Mouse (Mus musculus): ENCODE results near the gene Msi1.

The Msi1 gene

DNA sequence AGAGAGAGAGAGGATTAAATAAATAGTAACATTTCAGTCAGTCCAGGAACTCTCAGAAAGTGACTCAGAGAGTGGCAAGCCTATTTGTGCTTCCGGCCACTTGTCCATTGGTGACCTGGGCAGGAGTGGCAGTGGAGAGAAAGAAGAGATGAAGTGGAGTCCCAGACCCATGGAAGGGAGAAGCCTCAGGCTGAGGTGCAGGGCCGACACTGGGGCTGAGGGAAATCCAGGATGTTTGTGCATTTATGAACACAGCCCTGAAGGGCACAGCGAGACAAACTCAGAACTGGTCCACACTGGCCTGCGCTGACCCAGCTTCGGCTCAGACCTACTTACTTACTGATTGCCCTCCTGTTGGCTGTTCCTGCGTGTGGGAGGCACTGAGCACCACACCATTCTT is 40.4 kb downstream of the Msi1 start:
- no peak for DNase-seq (ENCODE audit: low spot score)

DNA sequence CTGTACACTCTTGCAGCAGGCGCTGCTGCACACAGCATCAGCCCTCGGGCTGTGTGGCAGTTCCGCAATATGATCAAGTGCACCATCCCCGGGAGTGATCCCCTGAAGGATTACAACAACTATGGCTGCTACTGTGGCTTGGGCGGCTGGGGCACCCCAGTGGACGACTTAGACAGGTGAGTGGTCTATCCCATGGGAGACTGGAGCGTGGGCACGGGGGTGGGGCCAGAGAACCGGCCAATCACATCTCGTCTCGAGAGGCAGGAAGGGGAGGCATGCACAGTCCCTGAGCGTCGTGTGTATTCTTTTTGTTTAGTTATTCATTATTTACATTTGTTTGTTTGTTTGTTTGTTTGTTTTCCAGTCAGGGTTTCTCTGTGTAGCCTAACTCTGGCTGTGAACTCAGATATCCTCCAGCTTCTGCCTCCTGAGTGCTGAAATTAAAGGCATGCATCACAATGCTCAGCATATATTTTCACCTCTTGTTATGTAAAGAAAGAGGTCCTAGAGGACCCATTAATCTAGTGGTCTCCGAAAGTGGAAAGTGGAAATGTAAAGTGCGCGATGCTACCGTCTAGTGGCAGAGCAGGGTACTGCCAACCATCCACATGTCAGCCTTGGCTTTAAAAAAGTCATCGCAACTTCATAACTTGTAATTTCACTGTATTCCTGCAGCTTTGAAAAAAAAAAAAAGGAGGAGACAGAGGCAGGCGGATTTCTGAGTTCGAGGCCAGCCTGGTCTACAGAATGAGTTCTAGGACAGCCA is 41.5 kb downstream of the Msi1 start:
- DNase-seq (ENCODE audit: low spot score): no peak

DNA sequence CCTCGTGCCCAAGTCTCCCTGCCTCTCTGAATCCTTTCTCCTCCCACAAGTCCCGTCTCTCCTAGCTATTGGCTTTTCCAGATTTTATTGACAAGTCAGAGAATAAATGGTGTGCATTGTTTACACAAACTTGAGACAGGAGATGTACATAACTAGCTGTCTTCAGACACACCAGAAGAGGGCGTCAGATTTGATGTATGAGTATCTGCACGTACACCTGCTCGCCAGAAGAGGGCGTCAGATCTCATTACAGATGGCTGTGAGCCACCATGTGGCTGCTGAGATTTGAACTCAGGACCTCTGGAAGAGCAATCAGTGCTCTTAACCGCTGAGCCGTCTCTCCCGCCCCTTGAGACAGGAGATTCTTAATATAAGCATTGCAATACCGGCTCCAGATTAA is 43.8 kb downstream of the Msi1 start:
- DNase-seq (ENCODE audit: low spot score): no peak

DNA sequence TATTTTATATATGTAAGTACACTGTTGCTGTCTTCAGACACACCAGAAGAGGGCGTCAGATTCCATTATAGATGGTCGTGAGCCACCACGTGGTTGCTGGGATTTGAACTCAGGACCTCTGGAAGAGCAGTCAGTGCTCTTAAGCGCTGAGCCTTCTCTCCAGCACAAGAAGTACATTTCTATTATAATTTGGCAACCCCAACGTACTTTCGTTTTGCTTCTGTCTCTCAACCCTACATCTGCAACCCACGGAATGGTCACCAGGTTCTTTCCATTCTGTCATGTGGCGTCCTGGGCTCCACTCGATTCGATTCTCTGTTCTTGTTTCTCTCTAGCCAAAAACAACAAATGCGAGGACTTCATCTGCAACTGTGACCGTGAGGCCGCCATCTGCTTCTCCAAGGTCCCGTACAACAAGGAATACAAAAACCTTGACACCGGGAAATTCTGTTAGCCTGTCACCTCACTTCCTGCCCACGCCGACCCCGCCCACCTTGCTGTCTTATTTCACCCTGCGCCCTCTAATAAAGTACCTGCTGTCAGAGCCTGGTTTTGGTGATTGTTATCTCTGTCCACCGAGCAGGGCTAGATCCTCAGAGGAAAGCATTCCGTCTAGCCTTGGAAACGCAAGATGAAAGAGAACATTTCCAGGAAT is 44.9 kb downstream of the Msi1 start:
- no peak for DNase-seq (ENCODE audit: low spot score)

DNA sequence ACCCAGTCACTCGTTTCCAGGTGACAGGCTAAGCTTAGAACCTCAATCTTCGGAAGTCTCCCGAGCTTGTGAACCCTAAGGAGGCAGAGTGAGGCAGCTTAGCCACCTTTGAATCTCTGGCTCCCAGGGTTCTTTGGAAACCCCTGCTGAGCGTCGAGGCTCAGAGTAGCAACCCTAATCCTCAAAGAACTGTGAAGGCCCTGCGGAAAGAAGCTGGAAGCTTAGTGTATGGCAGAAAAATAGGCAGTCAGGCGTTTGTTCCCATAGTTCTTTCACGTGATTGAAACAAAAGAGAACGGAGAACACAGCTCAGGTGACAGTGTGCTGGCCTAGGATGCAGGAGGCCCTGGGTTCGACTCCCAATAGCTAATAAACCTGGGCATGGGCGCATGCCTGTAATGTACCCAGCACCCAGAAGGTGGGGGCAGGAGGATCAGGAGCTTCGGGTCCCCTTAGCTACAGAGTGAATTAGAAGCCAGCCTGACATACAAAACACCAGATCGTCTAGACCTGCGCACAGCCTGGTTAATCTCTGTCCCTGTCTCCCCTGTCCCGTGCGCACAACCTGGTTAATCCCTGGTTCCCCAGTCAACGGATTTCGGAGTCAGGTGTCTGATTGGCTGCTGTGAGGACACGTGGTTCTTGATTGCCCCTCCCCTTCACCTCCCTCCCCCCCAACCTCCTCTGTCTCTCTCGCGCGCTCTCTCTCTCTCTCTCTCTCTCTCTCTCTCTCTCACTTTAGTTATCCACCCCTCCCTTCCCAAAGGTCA is 46.1 kb downstream of the Msi1 start:
- peak; percentile 76 for DNase-seq (ENCODE audit: low spot score)

DNA sequence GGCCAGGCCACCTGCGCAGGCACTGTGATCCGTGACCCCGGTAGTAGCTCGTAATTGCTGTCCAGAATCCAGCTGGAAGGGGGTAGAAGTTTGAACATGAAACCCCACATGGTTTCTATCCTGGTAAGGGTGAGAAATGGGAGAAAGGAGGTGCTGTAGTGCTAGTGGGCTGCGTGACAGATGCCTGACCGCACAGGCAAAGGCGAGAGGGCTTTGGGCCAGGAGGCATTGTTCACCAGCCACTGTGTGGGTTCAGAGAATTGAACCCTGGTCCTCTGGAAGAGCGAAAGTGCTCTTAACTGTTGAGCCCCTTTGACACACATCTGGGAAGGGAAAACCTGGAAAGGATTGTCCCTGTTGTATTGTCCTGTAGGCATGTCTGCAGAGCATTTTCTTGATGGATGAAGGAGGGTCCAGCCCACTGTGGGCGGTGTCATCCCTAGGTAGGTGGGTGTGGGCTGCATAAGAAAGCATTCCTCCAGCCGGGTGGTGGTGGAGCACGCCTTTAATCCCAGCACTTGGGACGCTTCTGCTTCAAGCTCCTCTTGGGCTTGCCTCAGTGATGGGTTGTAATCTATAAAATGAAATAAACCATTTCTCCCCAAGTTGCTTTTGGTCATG is 46.8 kb downstream of the Msi1 start:
- no peak for DNase-seq (ENCODE audit: low spot score)

DNA sequence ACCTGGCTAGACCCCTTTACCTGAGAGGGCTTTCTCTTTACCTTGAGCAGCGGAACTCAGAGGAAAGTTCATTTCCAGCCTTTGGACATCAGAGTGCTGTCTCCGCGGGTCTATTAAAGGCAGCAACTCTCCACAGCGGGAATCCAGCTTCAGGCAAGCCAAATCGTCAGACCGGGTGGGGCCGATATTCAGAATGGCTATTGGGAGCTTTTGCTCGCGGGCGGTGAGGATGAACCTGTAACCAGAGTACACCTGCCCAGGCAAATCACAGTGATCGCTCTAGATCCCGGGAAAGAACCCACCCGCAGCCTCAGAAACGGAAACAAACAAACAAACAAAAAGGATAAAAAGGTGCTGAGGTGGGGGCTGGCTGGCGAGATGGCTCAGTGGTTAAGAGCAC is 50.2 kb downstream of the Msi1 start:
- DNase-seq (ENCODE audit: low spot score): no peak

DNA sequence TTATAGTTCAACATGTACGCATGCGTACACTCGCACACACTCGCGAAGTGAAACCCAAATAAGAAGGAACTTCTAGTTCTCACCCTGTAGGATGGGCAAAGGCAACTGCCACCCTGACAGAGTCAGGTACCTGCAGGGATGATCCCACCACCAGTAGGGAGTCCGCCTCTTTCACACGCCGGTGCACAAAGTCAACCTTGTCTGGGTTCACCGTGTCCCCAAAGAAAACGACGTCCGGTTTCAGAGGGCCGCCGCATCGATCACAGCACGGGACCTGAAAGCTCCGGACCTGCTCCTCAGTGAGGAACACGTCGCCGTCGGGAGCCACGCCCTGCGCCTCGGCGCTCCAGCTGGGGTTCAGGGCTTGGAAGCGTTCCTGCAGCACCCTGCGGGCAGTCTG is 50.7 kb downstream of the Msi1 start:
- DNase-seq (ENCODE audit: low spot score): no peak

DNA sequence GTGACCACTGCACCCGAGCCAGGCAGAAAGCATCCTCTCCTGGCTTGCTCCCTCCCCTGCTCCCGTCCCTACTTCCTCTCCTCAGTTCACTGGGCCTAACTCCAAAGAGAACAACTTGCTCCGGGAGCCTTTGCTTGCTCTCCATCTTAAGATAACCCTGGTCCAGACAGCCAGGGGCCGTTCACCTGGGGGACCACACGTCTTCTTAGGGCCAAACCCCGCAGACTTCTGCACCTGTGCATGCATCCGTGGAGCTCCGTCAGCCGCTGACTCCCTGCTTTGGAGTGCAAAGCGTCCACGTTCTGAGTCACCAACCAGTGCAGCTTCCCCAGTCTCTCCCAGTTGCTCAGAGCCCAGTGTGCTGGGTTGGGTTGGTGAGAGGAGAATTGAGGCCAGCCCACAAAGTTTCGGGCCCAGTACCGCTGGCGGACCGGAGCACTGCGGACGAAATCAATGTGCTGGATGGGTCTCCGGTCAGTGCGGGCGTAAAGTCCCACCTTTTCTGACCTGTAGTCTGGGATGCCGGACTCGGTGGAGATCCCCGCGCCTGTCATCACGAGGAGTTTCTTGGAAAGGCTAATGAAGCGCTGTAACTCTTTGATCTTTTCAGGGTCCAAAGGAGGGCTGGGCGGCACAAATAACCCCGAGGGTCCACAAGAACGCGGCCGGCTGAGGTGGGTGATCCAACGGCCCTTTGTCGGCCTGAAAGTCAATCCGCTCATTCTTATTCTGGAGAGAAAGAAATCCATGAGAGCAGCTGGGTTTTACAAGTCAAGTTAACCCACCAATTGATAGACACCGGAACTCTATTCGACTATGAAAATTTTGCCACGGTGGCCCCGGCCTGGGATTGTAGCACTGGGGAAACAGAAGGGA is 53.2 kb downstream of the Msi1 start:
- DNase-seq (ENCODE audit: low spot score): no peak

DNA sequence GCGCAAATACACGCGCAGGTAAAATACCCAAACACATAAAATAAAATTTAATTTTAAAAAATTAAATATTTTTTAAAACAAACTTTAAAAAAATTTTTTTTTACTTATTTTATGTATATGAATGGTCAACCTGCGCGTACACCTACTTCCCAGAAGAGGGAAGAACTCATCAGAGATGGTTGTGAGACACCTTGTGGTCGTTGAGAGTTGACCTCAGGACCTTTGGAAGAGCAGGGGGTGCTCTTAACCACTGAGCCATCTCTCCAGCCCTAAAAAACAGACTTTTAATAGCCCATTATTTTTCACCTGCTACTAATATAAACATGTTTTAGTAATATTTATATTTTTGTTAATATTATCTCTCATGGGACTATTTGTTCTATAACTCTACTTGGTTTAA is 54.0 kb downstream of the Msi1 start:
- DNase-seq (ENCODE audit: low spot score): no peak

DNA sequence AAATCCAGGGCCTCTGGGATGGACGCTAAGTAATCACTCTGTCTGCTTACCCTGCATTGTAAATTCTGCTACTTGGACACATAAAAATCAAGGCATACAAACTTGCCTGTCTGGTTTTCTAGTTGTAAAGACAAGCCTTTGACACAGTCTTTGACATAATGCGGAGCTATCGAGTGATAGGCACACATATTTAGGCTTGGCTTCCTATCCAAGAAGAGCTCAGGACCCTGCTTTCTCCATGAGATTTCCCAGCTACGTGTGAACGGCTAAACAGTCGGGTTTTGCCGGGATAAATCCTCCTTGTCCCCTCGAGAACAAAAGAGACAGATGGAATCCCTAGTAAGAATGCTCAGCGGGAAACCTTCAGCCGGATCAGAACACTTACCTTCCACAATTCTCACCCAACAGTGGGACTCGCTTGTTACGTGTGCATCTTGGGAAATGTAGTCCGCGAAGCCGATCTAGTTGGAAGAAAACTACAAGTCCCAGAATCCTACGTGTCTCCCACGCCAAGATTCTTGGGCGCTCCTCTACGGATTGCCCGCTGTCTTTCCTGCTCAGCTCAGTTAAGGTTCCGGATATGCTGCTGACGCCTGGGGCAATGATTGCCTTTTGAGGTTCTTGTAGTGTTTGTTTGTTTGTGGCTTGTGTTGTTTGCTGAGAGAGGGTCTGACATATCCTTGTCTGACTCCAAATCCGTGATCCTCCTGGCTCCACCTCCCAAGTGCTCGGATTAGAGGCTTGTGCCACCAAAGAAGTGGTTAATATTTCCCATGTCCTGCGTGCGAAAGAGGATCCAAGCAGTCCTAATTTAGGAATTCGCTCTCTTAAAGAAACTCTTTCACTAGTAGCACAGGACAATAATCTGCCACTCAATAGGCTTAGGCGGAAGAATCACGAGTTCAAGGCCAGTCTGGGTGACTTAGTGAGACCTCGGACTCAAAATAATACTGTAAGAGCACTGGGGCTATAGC is 54.8 kb downstream of the Msi1 start, which contains the start of gene Sirt4:
Gene Sirt4 (minus strand): TSS at position 779 of the 974 bp plus-strand sequence.
- DNase-seq (ENCODE audit: low spot score): peak; percentile 91

DNA sequence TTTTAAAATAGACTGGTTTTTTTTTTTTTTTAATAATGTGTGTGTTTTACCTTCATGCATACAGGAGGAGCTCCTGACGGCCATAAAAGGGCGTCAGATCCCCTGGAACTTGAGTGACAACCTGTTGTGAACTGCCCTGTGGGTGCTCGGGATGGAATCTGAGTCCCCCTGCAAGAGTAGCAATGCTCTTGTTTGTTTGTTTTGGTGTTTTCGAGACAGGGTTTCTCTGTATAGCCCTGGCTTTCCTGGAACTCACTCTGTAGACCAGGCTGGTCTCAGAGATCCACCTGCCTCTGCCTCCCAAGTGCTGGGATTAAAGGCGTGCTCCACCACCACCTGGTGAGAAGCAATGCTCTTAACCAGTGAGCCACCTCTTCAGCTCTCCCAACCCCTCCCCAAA is 55.6 kb downstream of the Msi1 start:
- no peak for DNase-seq (ENCODE audit: low spot score)

DNA sequence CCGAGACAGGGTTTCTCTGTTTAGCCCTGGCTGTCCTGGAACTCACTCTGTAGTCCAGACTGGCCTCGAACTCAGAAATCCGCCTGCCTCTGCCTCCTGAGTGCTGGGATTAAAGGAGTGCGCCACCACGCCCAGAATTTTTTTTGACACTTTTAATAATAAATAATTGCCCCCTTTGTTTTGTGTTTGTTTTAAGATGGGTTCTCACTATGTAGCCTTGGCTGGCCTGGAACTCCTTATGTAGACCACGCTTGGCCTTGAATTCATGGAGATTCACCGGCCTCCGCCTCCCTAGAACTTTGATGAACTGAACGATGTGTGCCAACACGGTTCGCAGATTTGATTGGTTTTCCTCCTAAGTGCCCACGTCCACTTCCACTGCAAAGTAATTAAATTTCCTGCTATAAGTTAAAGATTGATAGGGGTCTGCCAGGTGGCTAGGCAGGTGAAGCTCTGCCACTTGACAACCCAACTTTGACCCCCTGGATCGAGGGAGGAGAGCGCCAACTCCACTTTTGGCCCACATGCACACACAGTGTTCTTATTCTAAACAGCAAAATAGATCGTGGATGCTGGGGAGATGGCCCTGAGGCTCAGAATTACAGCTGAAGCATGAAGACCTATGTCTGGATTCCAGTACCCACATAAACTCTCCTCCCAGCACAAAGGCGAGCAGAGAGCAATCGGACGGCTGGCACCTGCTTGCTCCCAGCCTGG is 56.2 kb downstream of the Msi1 start:
- no peak for DNase-seq (ENCODE audit: low spot score)

DNA sequence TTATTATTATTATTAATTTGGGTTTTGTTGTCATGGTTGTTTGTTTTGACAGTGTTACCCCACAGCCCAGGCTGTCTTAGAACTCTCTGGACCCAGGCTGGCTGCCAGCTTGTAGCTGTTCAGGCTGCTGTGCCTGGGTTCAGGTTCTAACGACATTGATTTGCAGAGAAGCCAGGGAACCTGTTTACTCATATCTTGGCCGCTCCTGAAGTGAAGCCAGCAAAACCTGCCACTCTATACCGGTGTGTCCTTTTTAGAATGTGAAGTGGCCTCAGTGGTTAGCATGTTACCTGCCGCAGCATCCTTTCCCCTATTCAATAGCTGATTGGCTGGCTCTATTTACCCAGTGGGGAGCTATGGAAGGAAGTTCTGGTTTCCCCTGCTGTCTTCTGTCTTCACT is 57.3 kb downstream of the Msi1 start:
- DNase-seq (ENCODE audit: low spot score): no peak

DNA sequence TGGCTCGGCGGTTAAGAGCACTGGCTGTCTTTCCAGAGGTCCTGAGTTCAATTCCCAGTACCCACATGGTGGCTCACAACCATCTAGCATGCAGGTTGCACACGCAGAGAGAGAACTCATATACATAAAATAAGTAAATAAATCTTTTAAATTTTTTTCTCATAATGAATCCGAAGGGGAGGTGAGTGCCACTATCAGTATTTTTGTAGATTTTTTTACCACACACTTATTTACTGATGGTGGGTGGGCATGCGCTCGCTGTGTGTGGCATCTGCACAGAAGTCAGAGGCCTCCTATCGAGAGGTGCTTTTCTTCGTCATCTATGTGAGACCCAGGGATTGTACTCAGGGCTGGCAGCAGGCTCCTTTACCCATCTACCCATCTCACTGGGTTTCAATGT is 58.0 kb downstream of the Msi1 start:
- DNase-seq (ENCODE audit: low spot score): no peak

DNA sequence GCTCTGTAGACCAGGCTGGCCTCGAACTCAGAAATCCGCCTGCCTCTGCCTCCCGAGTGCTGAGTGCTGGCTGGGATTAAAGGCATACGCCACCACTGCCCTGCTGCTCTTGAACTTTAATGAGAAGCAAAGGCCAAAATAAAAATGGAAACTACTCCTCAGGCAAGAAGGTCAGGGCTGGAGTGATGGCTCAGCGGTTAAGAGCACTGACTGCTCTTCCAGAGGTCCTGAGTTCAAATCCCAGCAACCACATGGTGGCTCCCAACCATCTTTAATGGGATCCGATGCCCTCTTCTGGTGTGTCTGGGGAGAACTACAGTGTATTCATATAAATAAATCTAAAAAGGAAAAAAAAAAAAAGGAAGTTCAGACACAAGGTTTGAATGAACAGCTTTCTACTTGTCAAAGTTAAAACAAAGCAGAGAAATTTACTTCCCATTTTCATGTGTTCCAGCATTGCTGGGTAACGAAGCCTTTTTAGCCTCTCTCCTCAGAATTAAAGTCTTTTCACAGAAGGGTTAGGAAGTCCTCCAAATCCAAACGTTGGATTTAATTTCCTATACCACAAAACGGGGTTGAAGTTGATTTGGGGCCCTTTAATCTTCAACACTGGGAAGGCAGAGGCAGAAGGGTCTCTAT is 58.7 kb downstream of the Msi1 start:
- DNase-seq (ENCODE audit: low spot score): no peak

DNA sequence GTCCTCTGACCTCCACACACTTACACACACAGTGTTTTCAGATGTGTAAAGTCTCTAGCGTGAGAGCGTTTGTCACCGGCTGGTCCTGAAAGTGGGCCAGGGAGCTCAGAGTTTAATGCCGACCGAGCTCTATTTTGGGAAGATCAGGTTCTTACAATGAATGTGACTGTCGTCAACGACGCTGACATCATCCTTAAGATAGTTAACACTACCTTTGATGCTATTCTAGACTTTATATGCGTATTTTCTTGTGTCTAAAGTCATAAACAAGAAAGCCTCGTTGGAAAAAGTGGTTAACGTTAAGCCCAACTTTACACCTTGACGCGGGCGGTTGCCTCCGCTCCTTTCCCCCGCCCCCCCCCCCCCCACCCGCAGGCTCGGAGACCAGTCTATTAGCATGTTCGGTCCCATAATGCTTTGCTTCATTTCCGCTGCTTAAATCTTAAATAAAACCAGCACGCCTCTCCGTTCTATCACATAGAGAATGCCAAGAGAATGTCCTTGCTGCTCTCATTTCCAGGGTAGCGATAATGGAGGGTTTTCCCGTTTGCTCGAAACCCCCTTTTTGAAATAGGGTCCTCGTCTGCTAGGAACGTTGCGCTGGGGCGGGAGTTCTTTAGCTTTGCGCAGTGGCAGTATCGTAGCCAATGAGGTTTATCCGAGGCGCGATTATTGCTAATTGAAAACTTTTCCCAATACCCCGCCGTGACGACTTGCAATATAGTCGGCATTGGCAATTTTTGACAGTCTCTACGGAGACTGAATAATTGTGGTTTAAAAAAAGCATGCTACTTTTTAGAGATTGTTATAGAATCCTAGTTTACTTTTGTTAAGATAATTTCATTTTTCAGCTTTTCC is 59.7 kb downstream of the Msi1 start:
- peak; percentile 88 for DNase-seq (ENCODE audit: low spot score)

Measured in yolk sac, embryonic 10.5 days (tissue).